8 mouse cellular contexts compared by ENCODE assay signal in genomic region chr1:186827773-186828172, GRCm38 (mm10).
A peak's percentile ranks its signal among the peaks of the same experiment; 100 is the strongest.
DNase-seq lines count a peak whose midpoint lies in the region; ATAC-seq and TF ChIP-seq lines count a peak whose summit lies in the region.
"Had no signal": no experiment of that assay in that cellular context is flagged by ENCODE, and none has a peak within 500 bp of the region (broad histone marks: within the 10 kb centered on the region; RNA-seq: fewer than 3 reads in every experiment).

No protein-coding gene starts in this region.

- no peak overlapping the region for H3K9ac ChIP-seq in hindbrain, postnatal 0 days (replicated peaks; ENCODE audit: low read length)
- H3K9ac ChIP-seq in hindbrain, embryonic 12.5 days = no peak overlapping the region
- no peak overlapping the region for H3K9ac ChIP-seq in hindbrain, embryonic 16.5 days (ENCODE audit: low read depth, low read length)
- H3K9ac ChIP-seq: embryonic facial prominence, embryonic 12.5 days had no signal

- H3K27ac ChIP-seq in hindbrain, postnatal 0 days = no peak overlapping the region
- H3K27ac ChIP-seq in hindbrain, embryonic 12.5 days = no peak overlapping the region
- no peak overlapping the region for H3K27ac ChIP-seq in hindbrain, embryonic 16.5 days (ENCODE audit: low read depth, low read length)
- H3K27ac ChIP-seq: embryonic facial prominence, embryonic 12.5 days had no signal

- no peaks in the 10 kb centered on the region for H3K9me3 ChIP-seq in hindbrain, postnatal 0 days (ENCODE audit: low read length)
- no peaks in the 10 kb centered on the region for H3K9me3 ChIP-seq in hindbrain, embryonic 12.5 days (replicated peaks)
- no peaks in the 10 kb centered on the region for H3K9me3 ChIP-seq in hindbrain, embryonic 16.5 days (ENCODE audit: control insufficient read depth, low read length)
- H3K9me3 ChIP-seq: embryonic facial prominence, embryonic 12.5 days had no signal

- H3K4me3 ChIP-seq in hindbrain, postnatal 0 days (ENCODE audit: low read length) = no peak overlapping the region
- H3K4me3 ChIP-seq in hindbrain, embryonic 12.5 days = no peak overlapping the region
- no peak overlapping the region for H3K4me3 ChIP-seq in hindbrain, embryonic 16.5 days (ENCODE audit: low read length)
- H3K4me3 ChIP-seq: embryonic facial prominence, embryonic 12.5 days had no signal

- DNase-seq in hindbrain, postnatal 0 days (ENCODE audit: low spot score) = peak; percentile 82
- DNase-seq in A20 (ENCODE audit: low read depth, low spot score) = peak; percentile 87
- peak; percentile 77 for DNase-seq in NIH3T3 (ENCODE audit: low read depth)
- peak; percentile 84 for DNase-seq in retina, embryonic 14.5 days (ENCODE audit: low spot score)

- H3K4me2 ChIP-seq in hindbrain, postnatal 0 days (ENCODE audit: low read depth, low read length) = no peak overlapping the region
- no peak overlapping the region for H3K4me2 ChIP-seq in hindbrain, embryonic 12.5 days (replicated peaks)
- no peak overlapping the region for H3K4me2 ChIP-seq in hindbrain, embryonic 16.5 days (ENCODE audit: low read length)
- H3K4me2 ChIP-seq: embryonic facial prominence, embryonic 12.5 days had no signal

- ATAC-seq in hindbrain, postnatal 0 days = no peak
- no peak for ATAC-seq in hindbrain, embryonic 12.5 days (ENCODE audit: low FRiP score)
- peak; percentile 56; the same call in 1 of the 2 replicates for ATAC-seq in granulocyte monocyte progenitor cell, adult 5-6 weeks (replicated peaks; ENCODE audit: poor library complexity, severe bottlenecking)
- ATAC-seq in hindbrain, embryonic 16.5 days = no peak

- H3K4me1 ChIP-seq in hindbrain, postnatal 0 days (ENCODE audit: insufficient read depth, low read length) = no peaks in the 10 kb centered on the region
- H3K4me1 ChIP-seq in hindbrain, embryonic 12.5 days = no peaks in the 10 kb centered on the region
- H3K4me1 ChIP-seq in hindbrain, embryonic 16.5 days (ENCODE audit: control insufficient read depth, insufficient read depth, low read depth, low read length) = no peaks in the 10 kb centered on the region
- H3K4me1 ChIP-seq: embryonic facial prominence, embryonic 12.5 days had no signal

- no peaks in the 10 kb centered on the region for H3K27me3 ChIP-seq in hindbrain, postnatal 0 days (ENCODE audit: insufficient read depth, low read length)
- peaks cover 10% of the 10 kb centered on the region; the same call in 1 of the 2 replicates for H3K27me3 ChIP-seq in hindbrain, embryonic 12.5 days
- H3K27me3 ChIP-seq in hindbrain, embryonic 16.5 days (replicated peaks; ENCODE audit: control insufficient read depth, insufficient read depth, low read length) = no peaks in the 10 kb centered on the region

- 26% methylated on average over 3 of the region's 3 CpGs for WGBS in hindbrain, postnatal 0 days
- WGBS in hindbrain, embryonic 12.5 days = 30% methylated on average over 3 of the region's 3 CpGs
- WGBS in hindbrain, embryonic 16.5 days = 24% methylated on average over 3 of the region's 3 CpGs

- peak; percentile 78 for TF ChIP-seq CTCF in hindbrain, postnatal 0 days (IDR thresholded peaks at IDR 0.05; ENCODE audit: low read depth)

- no peaks in the 10 kb centered on the region for H3K36me3 ChIP-seq in hindbrain, postnatal 0 days (ENCODE audit: insufficient read depth, low read length)
- no peaks in the 10 kb centered on the region for H3K36me3 ChIP-seq in hindbrain, embryonic 12.5 days
- H3K36me3 ChIP-seq in hindbrain, embryonic 16.5 days (ENCODE audit: control insufficient read depth, insufficient read depth, low read length) = no peaks in the 10 kb centered on the region
- H3K36me3 ChIP-seq: embryonic facial prominence, embryonic 12.5 days had no signal
